Mouse (Mus musculus): ENCODE measurements around the gene Sap30. TPM values are rescaled to one million over a fixed set of nuclear protein-coding genes. Genes with fewer than 3 reads are reported as not detected.
"Not testable (repeated sequence)": the region's sequence is repeated elsewhere in the genome, so short reads cannot be mapped to it uniquely, and the experiment has no call there.

Gene Sap30
- 1 to 10 TPM in 1 of 3 experiments, under 1 TPM in 1, not detected in 1; 0.39 to 2.6 TPM for polyA plus RNA-seq (2017; shearing (Covaris generic))

GRCm38 (mm10) chr8:57487441-57488155, at the start of gene Sap30:
Gene Sap30, minus strand, starts transcription at chr8:57487860.
- peak; percentile 94 for ATAC-seq

GRCm38 (mm10) chr8:57536167-57536566, 48.5 kb upstream of the Sap30 start:
- ATAC-seq = no peak

GRCm38 (mm10) chr8:57534495-57534894, 46.8 kb upstream of the Sap30 start:
- no peak for ATAC-seq

GRCm38 (mm10) chr8:57533106-57533505, 45.4 kb upstream of the Sap30 start:
- ATAC-seq = no peak

- ATAC-seq = no peak
Measured at GRCm38 (mm10) chr8:57532223-57532622, 44.6 kb upstream of the Sap30 start.

- peak; percentile 88 for ATAC-seq
Measured at GRCm38 (mm10) chr8:57530666-57531349, 43.1 kb upstream of the Sap30 start.

GRCm38 (mm10) chr8:57530238-57530637, 42.6 kb upstream of the Sap30 start:
- ATAC-seq = no peak

- no peak for ATAC-seq
Measured at GRCm38 (mm10) chr8:57528036-57528435, 40.4 kb upstream of the Sap30 start.

GRCm38 (mm10) chr8:57520186-57520786, 32.6 kb upstream of the Sap30 start:
- no peak for ATAC-seq

- no peak for ATAC-seq
Measured at GRCm38 (mm10) chr8:57517723-57518122, 30.1 kb upstream of the Sap30 start.

- not testable (repeated sequence) for ATAC-seq
Measured at GRCm38 (mm10) chr8:57516685-57517084, 29.0 kb upstream of the Sap30 start.

- ATAC-seq = not testable (repeated sequence)
Measured at GRCm38 (mm10) chr8:57513178-57513661, 25.6 kb upstream of the Sap30 start.

GRCm38 (mm10) chr8:57512141-57513056, 24.7 kb upstream of the Sap30 start:
- peak; percentile 6 for ATAC-seq

- ATAC-seq = peak; percentile 97
Measured at GRCm38 (mm10) chr8:57511316-57512118, 23.9 kb upstream of the Sap30 start, which contains the start of gene Hmgb2. Gene Hmgb2, plus strand, starts transcription at chr8:57511907.

- no peak for ATAC-seq
Measured at GRCm38 (mm10) chr8:57510791-57511315, 23.2 kb upstream of the Sap30 start.

GRCm38 (mm10) chr8:57508657-57509056, 21.0 kb upstream of the Sap30 start:
- no peak for ATAC-seq

- ATAC-seq = no peak
Measured at GRCm38 (mm10) chr8:57507556-57508063, 19.9 kb upstream of the Sap30 start.

GRCm38 (mm10) chr8:57505500-57505899, 17.8 kb upstream of the Sap30 start:
- ATAC-seq = not testable (repeated sequence)

- peak; percentile 83 for ATAC-seq
Measured at GRCm38 (mm10) chr8:57503641-57504040, 16.0 kb upstream of the Sap30 start.

GRCm38 (mm10) chr8:57498847-57499511, 11.3 kb upstream of the Sap30 start:
- ATAC-seq = no peak
